Mouse (Mus musculus) CD4-positive naive resting alpha-beta T cell, adult 57 days (primary cell): ENCODE data around the gene Rab1a. TPM values are rescaled to one million over a fixed set of nuclear protein-coding genes. Genes with fewer than 3 reads are reported as not detected.

Source experiments
- total RNA-seq: library from RNA; stranded (reverse); gene quantifications from one replicate; pipeline ENCODE4 v1.2.4, GENCODE M21; 2023

Rab1a gene
- total RNA-seq, result 82.8 TPM

DNA sequence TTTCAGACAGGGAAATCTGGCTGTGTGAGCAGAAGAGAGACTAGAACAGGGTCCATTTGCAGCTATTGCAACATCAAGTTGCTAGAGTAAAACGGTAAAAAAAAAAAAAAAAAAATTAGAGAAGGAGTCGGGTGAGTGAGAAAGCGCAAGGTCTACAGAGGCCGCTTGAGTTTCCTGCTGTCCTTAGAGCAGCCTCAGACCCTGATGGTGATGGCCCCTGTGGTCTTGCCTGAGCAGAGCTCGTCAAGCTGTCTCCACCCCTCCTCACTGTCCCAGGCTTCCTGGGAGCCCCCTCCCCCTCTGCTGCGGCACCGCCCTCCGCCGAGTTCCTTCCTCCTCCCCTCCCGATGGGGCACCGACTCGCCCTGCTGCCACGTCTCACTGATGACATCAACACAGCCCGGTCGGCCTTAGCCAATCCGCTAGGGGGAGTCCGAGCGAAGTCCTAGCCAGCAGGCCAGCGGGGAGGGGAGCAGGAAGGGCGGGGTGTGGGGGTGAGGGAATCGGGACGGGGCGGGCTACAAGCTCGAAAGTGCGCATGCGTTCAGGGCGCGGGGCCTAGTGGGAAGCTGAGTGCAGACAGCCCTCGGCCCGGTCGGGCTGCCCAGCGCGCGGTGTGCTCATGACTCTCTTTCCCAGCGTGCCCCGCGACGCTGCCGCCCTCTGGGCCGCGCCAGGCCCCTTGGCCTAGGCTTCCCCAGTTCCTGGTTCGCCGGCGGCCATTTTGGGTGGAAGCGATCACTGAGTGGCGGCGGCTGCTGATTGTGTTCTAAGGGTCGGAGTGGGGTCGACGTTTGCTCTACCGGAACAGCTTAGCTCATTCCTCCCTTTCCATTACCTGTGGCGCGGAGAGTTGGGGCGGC lies at the start of gene Rab1a:
Rab1a (plus strand) TSS at position 720 of the 863 bp plus-strand sequence.

DNA sequence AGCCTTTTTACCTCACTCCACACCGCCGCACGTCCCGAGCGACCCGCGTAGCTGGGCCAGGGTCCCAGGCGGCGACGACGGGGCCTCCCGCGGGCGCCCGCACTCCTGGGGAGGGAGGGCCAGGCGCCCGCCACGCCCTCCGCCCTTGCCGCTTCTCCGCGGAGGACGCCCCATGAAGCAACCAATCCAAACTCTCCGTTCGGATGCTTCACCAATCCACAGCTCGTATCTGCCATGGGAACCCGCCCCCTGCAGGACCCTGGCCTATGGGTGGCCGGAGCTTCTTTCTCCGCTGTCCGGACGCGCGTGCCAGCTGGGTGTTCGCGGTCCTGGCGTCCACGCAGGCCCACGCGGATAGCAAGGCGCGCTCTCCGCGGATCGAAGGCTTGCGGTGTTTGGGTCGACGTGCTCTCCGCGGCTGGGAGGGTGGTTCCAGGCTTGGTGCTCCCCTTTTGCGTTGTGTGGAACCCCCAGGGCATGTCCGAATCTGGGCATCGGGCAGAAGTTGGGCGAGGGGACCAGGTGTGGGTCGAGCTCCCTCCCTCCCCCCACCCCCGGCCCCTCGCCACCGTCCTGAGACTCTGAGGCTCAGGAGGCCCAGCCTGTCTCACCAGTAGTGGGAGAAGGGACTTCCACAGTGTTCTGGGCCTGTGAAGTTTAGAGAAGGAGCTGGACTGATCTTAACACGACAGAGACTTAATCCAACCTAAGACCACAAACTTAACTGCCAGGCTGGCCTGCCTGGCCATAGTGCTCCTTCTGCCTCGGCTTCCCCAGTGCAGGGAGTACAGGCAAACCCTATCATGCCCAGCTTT lies 48.3 kb downstream of the Rab1a start, which contains the start of gene Cep68:
Cep68 (minus strand) TSS at position 134 of the 815 bp plus-strand sequence.

Other genes with a start within 250 kb of the Rab1a start
- 239 TPM for gene Actr2, start 88.5 kb upstream of the Rab1a start, total RNA-seq
- gene Cep68, start 48.0 kb downstream of the Rab1a start, total RNA-seq, result 38.5 TPM
- gene Slc1a4, start 131.3 kb downstream of the Rab1a start, total RNA-seq, result 1.2 TPM